Mouse (Mus musculus) ES-E14 (cell line): ENCODE data around the gene Clstn1. TPM values are rescaled to one million over a fixed set of nuclear protein-coding genes. Genes with fewer than 3 reads are reported as not detected.
"Not testable (repeated sequence)": the region's sequence is repeated elsewhere in the genome, so short reads cannot be mapped to it uniquely, and the experiment has no call there.

Experiments
- DNase-seq: peaks from one replicate; pipeline ENCODE4 v3.0.0-alpha.2; 2013; ENCODE audit warnings: low read depth, low spot score
- H3K27ac ChIP-seq: 2 replicates; pipeline ENCODE4 v1.5.1; 2012; ENCODE audit warnings: low read depth, mild to moderate bottlenecking, low read length, moderate library complexity, mixed read lengths; ENCODE audit not compliant: poor library complexity, insufficient read depth, severe bottlenecking
- H3K36me3 ChIP-seq: 2 replicates; pipeline ENCODE4 v1.6.1; 2012; ENCODE audit warnings: mild to moderate bottlenecking, low read length, moderate library complexity, mixed read lengths; ENCODE audit not compliant: control insufficient read depth, poor library complexity, insufficient read depth, severe bottlenecking
- H3K4me1 ChIP-seq, 2 experiments: fragments of 150-350 bp in 1 of 2; sonication (generic) in 1 of 2; 2 replicates each; pipeline ENCODE4 v1.6.1; 2012; ENCODE audit warnings: low read length in 2 of 2, mild to moderate bottlenecking in 1 of 2, mixed read lengths in 1 of 2; ENCODE audit not compliant: control insufficient read depth in 2 of 2, insufficient read depth in 2 of 2, poor library complexity in 1 of 2
- H3K4me3 ChIP-seq, 2 experiments: fragments of 150-350 bp in 1 of 2; sonication (generic) in 1 of 2; 2 replicates each; pipeline ENCODE4 v1.5.1; 2012; ENCODE audit warnings: low read length in 2 of 2, low read depth in 1 of 2, mild to moderate bottlenecking in 1 of 2, mixed read lengths in 1 of 2; ENCODE audit not compliant: insufficient read depth in 1 of 2, poor library complexity in 1 of 2, severe bottlenecking in 1 of 2
- H3K9ac ChIP-seq: 2 replicates; pipeline ENCODE4 v1.6.1; 2012; ENCODE audit warnings: low read depth, mild to moderate bottlenecking, low read length, mixed read lengths; ENCODE audit not compliant: poor library complexity, insufficient read depth, severe bottlenecking
- H3K9me3 ChIP-seq: fragments of 150-350 bp; sonication (generic); 2 replicates; pipeline ENCODE4 v1.6.1; 2012; ENCODE audit warnings: low read depth, mild to moderate bottlenecking, low read length; ENCODE audit not compliant: control insufficient read depth, insufficient read depth
- CHD2 ChIP-seq: IDR thresholded peaks from 2 replicates; pipeline ENCODE4 v1.6.1; 2014; ENCODE audit warnings: mild to moderate bottlenecking, low read depth, low read length, inconsistent platforms
- HCFC1 ChIP-seq: IDR thresholded peaks from 2 replicates; pipeline ENCODE4 v1.6.1; 2012; ENCODE audit warnings: low read length, inconsistent platforms, borderline replicate concordance; ENCODE audit not compliant: insufficient read depth
- MAFK ChIP-seq: IDR thresholded peaks from 2 replicates; pipeline ENCODE4 v1.6.1; 2014; ENCODE audit warnings: mild to moderate bottlenecking, low read depth, low read length, inconsistent platforms; ENCODE audit not compliant: insufficient read depth
- ZC3H11A ChIP-seq: IDR thresholded peaks from 2 replicates; pipeline ENCODE4 v1.6.1; 2012; ENCODE audit warnings: low read depth, mild to moderate bottlenecking, inconsistent platforms, low read length, borderline replicate concordance
- ZNF384 ChIP-seq: IDR thresholded peaks from 2 replicates; pipeline ENCODE4 v1.6.1; 2012; ENCODE audit warnings: low read depth, low read length, inconsistent platforms
- in situ Hi-C, 2 experiments: fragments of 600-800 bp; cut with MboI; formaldehyde crosslinking; loops; one replicate each; pipeline ENCODE4 v1.15.1; 2025; ENCODE audit warnings: low sequenced_read_pairs in 2 of 2, inconsistent platforms in 1 of 2; ENCODE audit not compliant: unreplicated experiment in 2 of 2
- total RNA-seq: library from RNA; depleted of rRNA; stranded (reverse); fragments of 300-350 nt; gene quantifications from 2 replicates; pipeline ENCODE4 v1.2.3, GENCODE M21; 2012

Gene Clstn1
- total RNA-seq, 1 experiment = 115 TPM

- H3K9me3 ChIP-seq = no peaks in the 10 kb centered on the region
- in situ Hi-C loops = no loop called here
- no peaks in the 10 kb centered on the region for H3K4me1 ChIP-seq
- no peak overlapping the region for H3K27ac ChIP-seq
- no peak overlapping the region for H3K9ac ChIP-seq
- TF ChIP-seq MAFK (no peak), CHD2 (no peak), HCFC1 (no peak), ZNF384 (no peak), ZC3H11A (no peak)
- peaks cover 4% of the 10 kb centered on the region for H3K36me3 ChIP-seq
- H3K4me3 ChIP-seq = no peak overlapping the region
- DNase-seq = no peak
These were observed 28.6 kb downstream of the Clstn1 start for GRCm38 (mm10) chr4:149614869-149615268.

DNA sequence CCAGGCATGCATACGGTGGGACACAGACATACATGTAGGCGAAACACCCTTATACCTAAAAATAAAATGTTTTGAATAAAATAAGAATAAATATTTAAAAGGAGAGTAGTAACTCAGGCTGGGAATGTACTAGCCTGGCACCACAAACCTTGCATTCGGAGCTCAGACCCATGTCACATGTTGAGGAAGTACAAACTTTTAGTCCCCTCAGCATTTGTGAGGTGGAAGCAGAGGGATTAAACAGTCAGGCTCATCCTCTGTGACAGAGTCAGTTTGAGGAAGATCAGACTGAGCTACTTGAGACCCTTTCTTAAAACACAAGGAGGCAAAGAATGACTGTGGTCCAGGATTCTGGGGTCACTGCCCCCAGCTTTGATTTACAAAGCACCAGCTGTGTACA is 30.7 kb downstream of the Clstn1 start:
- in situ Hi-C loops, H3K4me3 ChIP-seq, DNase-seq, H3K27ac ChIP-seq, H3K36me3 ChIP-seq, H3K9ac ChIP-seq, H3K9me3 ChIP-seq: not testable (repeated sequence)
- H3K4me1 ChIP-seq = peaks cover 0 to 16% of the 10 kb centered on the region in 2 experiments; a peak in 2 of 4 replicates

DNA sequence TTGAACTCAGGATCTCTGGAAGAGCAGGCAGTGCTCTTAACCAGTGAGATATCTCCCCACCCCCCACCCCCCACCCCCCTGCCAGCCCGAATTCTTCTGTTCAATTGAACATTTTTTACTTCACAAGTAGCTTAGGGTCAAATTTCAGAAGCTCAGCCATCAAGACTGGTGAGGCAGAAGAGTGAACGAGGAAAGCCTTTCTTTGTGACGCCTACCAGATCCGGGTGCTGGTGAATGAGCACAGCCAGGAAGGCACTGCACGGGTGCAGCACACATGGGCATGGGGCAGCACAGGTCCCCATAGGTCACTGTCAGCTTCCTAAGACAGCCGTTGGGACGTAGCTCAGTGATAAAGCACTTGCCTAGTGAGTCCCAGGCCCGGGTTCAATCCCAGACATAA is 33.7 kb downstream of the Clstn1 start:
- Histone ChIP-seq H3K27ac (no peak overlapping the region; the same call in 1 of the 2 replicates), H3K9ac (no peak overlapping the region), H3K4me1 (peaks cover 0 to 16% of the 10 kb centered on the region in 2 experiments; a peak in 2 of 4 replicates), H3K36me3 (peaks cover 5% of the 10 kb centered on the region), H3K9me3 (no peaks in the 10 kb centered on the region), H3K4me3 (no peak overlapping the region)
- no peak for TF ChIP-seq MAFK
- TF ChIP-seq CHD2 = no peak
- TF ChIP-seq HCFC1 = no peak
- no peak for TF ChIP-seq ZNF384
- TF ChIP-seq ZC3H11A = no peak
- in situ Hi-C loops = no loop called here
- no peak for DNase-seq

DNA sequence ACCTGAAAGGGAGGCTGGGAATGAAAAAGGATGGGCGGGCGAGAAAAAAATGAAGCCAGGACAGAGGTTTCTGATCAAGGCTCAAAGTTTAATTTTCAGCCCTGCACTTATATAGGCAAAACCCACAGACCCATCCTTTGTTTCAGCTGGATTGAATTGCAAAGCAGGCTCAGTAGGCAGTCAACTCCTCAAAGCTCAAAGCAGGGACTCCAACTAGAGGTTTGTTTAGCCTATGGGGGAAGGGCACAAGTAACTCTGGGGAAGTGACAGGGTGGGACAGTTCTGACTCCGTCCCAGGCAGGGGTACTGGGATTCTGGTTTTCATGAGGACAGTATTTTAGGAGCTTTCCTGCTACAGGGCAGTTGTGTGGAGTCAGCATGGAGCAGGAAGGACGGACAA is 35.0 kb downstream of the Clstn1 start:
- Histone ChIP-seq H3K4me1 (peaks cover 0 to 16% of the 10 kb centered on the region in 2 experiments; a peak in 2 of 4 replicates), H3K27ac (no peak overlapping the region), H3K9ac (no peak overlapping the region), H3K36me3 (peaks cover 5% of the 10 kb centered on the region; the same call in 1 of the 2 replicates), H3K9me3 (no peaks in the 10 kb centered on the region), H3K4me3 (no peak overlapping the region)
- TF ChIP-seq ZC3H11A = no peak
- TF ChIP-seq ZNF384 = no peak
- TF ChIP-seq CHD2 = no peak
- TF ChIP-seq HCFC1 = no peak
- TF ChIP-seq MAFK = no peak
- DNase-seq = no peak
- in situ Hi-C loops = no loop called here

DNA sequence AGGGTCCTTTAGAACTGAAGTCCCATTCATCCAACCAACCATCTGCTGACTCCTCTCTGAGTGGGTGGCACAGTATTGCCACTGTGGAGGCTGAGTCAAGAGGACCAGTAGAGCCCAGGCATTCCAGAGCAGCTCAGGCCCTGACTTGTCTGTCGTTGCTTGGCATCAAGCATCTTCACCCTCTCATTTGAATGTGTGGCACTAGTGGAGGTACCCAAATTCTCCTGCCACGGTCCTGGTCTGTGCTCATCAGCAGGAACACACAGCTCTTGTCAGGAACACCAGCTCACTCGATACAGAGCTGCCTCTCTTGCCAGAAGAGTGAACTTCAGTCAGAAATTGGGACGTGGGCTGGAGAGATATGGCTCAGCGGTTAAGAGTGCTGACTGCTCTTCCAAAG is 37.4 kb downstream of the Clstn1 start:
- Histone ChIP-seq H3K36me3 (peaks cover 3% of the 10 kb centered on the region; the same call in 1 of the 2 replicates), H3K27ac (no peak overlapping the region), H3K4me3 (no peak overlapping the region), H3K4me1 (peaks cover 0 to 16% of the 10 kb centered on the region in 2 experiments; a peak in 2 of 4 replicates), H3K9ac (no peak overlapping the region), H3K9me3 (no peaks in the 10 kb centered on the region)
- in situ Hi-C loops = no loop called here
- no peak for DNase-seq
- TF ChIP-seq MAFK = no peak
- TF ChIP-seq CHD2 = no peak
- TF ChIP-seq HCFC1 = no peak
- TF ChIP-seq ZNF384 = no peak
